Mouse (Mus musculus) forebrain, postnatal 0 days (tissue): Measurements from ENCODE around the gene Chrnb2. TPM values are rescaled to one million over a fixed set of nuclear protein-coding genes. Genes with fewer than 3 reads are reported as not detected.
A peak's percentile ranks its signal among the peaks of the same experiment; 100 is the strongest.

Experiments
- ATAC-seq: fragments of 200-750 bp; cut with Nextera tagmentation; 2 replicates; pipeline ENCODE4 v1.8.0; 2017; ENCODE audit warnings: mild to moderate bottlenecking, moderate library complexity
- DNase-seq: peaks from one replicate; pipeline ENCODE4 v3.0.0-alpha.2; 2015
- H3K27ac ChIP-seq: fragments of 300-500 bp; sonication (generic); 2 replicates; pipeline ENCODE4 v1.5.1; 2014; ENCODE audit warnings: low read depth, mild to moderate bottlenecking, antibody characterized with exemption, low read length, moderate library complexity, mixed read lengths
- H3K27me3 ChIP-seq: fragments of 300-500 bp; sonication (generic); 2 replicates; pipeline ENCODE4 v1.6.1; 2014; ENCODE audit warnings: mild to moderate bottlenecking, low read length, mixed read lengths; ENCODE audit not compliant: insufficient read depth
- H3K36me3 ChIP-seq: fragments of 300-500 bp; sonication (generic); 2 replicates; pipeline ENCODE4 v1.6.1; 2014; ENCODE audit warnings: mild to moderate bottlenecking, moderate library complexity; ENCODE audit not compliant: insufficient read depth
- H3K4me1 ChIP-seq: fragments of 300-500 bp; sonication (generic); 2 replicates; pipeline ENCODE4 v1.6.1; 2014; ENCODE audit warnings: antibody characterized with exemption; ENCODE audit not compliant: insufficient read depth
- H3K4me2 ChIP-seq: fragments of 300-500 bp; sonication (generic); 2 replicates; pipeline ENCODE4 v1.6.1; 2014; ENCODE audit warnings: low read depth, mild to moderate bottlenecking, moderate library complexity
- H3K4me3 ChIP-seq: fragments of 300-500 bp; sonication (generic); 2 replicates; pipeline ENCODE4 v1.5.1; 2014; ENCODE audit warnings: low read depth, low read length, mixed read lengths
- H3K9ac ChIP-seq: fragments of 300-500 bp; sonication (generic); 2 replicates; pipeline ENCODE4 v1.6.1; 2014; ENCODE audit warnings: mild to moderate bottlenecking
- H3K9me3 ChIP-seq: fragments of 300-500 bp; sonication (generic); 2 replicates; pipeline ENCODE4 v1.6.1; 2016; ENCODE audit warnings: low read length
- CTCF ChIP-seq: sonication (generic); IDR thresholded peaks from 2 replicates; pipeline ENCODE4 v1.5.1; 2016; ENCODE audit warnings: antibody characterized with exemption, control low read depth, low read depth
- WGBS: fragments of 180-500 bp; shearing (Covaris S2); extraction: QIAGEN DNeasy Blood & Tissue Kit; methylation state at CpG from one replicate; pipeline ENCODE4 v1.1.7; 2014; 5-methylcytosine and 5-hydroxymethylcytosine counted together
- polyA plus RNA-seq: library from polyadenylated mRNA; unstranded; fragments of >200 nt; fragmentation: Nextera tagmentation; extraction: Ambion mirVana; gene quantifications from 2 replicates; pipeline ENCODE4 v1.2.1, GENCODE M21; 2015
- total RNA-seq: library from RNA; depleted of rRNA; stranded (reverse); fragments of >200 nt; gene quantifications from 2 replicates; pipeline ENCODE4 v1.2.3, GENCODE M21; 2014

The Chrnb2 gene
- total and polyA plus RNA-seq, 2 experiments from 2014 or later: 17.3 to 41.9 TPM

DNA sequence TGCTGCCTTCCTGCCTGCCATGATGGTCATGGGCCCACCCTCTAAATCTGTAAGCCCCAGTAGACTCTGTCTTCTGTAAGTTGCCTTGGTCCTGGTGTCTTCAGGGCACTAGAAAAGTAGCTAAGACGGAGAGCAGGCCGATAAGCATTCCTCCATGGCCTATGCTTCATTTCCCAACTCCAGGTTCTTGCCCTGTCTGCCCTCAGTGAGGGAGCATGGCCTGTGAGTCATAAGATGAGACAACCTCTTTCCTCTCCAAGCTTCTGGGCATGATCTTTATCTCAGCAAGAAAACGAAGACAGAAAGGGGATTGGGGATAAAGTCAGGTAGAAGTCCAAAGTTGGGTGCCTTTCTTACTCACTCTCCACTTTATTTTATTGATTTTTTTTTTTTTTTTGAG, 34.1 kb upstream of the Chrnb2 start:
- ATAC-seq: no peak
- H3K9ac ChIP-seq: no peak overlapping the region
- H3K4me2 ChIP-seq: no peak overlapping the region
- no peaks in the 10 kb centered on the region for H3K4me1 ChIP-seq
- no peak for TF ChIP-seq CTCF
- H3K27me3 ChIP-seq: no peaks in the 10 kb centered on the region
- H3K36me3 ChIP-seq: no peaks in the 10 kb centered on the region
- no peak overlapping the region for H3K27ac ChIP-seq
- 86% methylated on average over 3 of the region's 3 CpGs for WGBS
- H3K4me3 ChIP-seq: no peak overlapping the region
- H3K9me3 ChIP-seq: no peaks in the 10 kb centered on the region
- DNase-seq: no peak

- H3K4me1 ChIP-seq: no peaks in the 10 kb centered on the region
- 68% methylated on average over 4 of the region's 4 CpGs for WGBS
- no peak overlapping the region for H3K27ac ChIP-seq
- H3K9ac ChIP-seq: no peak overlapping the region
- ATAC-seq (no peak), DNase-seq (no peak)
- H3K4me2 ChIP-seq: no peak overlapping the region
- no peaks in the 10 kb centered on the region for H3K27me3 ChIP-seq
- no peaks in the 10 kb centered on the region for H3K9me3 ChIP-seq
- TF ChIP-seq CTCF: no peak
- H3K4me3 ChIP-seq: no peak overlapping the region
- H3K36me3 ChIP-seq: no peaks in the 10 kb centered on the region
Observed at GRCm38 (mm10) chr3:89796358-89796757, 31.9 kb upstream of the Chrnb2 start.

- H3K9ac ChIP-seq: no peak overlapping the region
- H3K27ac ChIP-seq: no peak overlapping the region
- WGBS: 67% methylated on average over 5 of the region's 5 CpGs
- H3K9me3 ChIP-seq: no peaks in the 10 kb centered on the region
- no peaks in the 10 kb centered on the region for H3K36me3 ChIP-seq
- DNase-seq (no peak), ATAC-seq (no peak)
- no peak overlapping the region for H3K4me2 ChIP-seq
- peak; percentile 18; the same call in 1 of the 2 replicates for TF ChIP-seq CTCF
- H3K4me1 ChIP-seq: no peaks in the 10 kb centered on the region
- no peaks in the 10 kb centered on the region for H3K27me3 ChIP-seq
- no peak overlapping the region for H3K4me3 ChIP-seq
Observed at GRCm38 (mm10) chr3:89795746-89796145, 31.3 kb upstream of the Chrnb2 start.

GRCm38 (mm10) chr3:89794616-89795015, 30.2 kb upstream of the Chrnb2 start:
- Histone ChIP-seq H3K4me1 (no peaks in the 10 kb centered on the region), H3K9me3 (no peaks in the 10 kb centered on the region), H3K9ac (no peak overlapping the region), H3K36me3 (no peaks in the 10 kb centered on the region), H3K27ac (no peak overlapping the region), H3K4me2 (no peak overlapping the region), H3K4me3 (no peak overlapping the region), H3K27me3 (no peaks in the 10 kb centered on the region)
- DNase-seq (no peak), ATAC-seq (no peak)
- WGBS: 47% methylated on average over 2 of the region's 2 CpGs
- no peak for TF ChIP-seq CTCF

- no peak for DNase-seq
- Histone ChIP-seq H3K27me3 (no peaks in the 10 kb centered on the region), H3K4me3 (no peak overlapping the region), H3K9me3 (no peaks in the 10 kb centered on the region), H3K4me2 (no peak overlapping the region), H3K27ac (no peak overlapping the region), H3K9ac (no peak overlapping the region), H3K4me1 (no peaks in the 10 kb centered on the region), H3K36me3 (peaks cover 3% of the 10 kb centered on the region; the same call in 1 of the 2 replicates)
- WGBS: 61% methylated on average over 16 of the region's 16 CpGs
- ATAC-seq: no peak; the same call in 1 of the 2 replicates
- TF ChIP-seq CTCF: peak; percentile 18; the same call in 1 of the 2 replicates
Observed at GRCm38 (mm10) chr3:89788680-89789352, 24.4 kb upstream of the Chrnb2 start.

GRCm38 (mm10) chr3:89786275-89786674, 21.8 kb upstream of the Chrnb2 start:
- Histone ChIP-seq H3K4me2 (no peak overlapping the region), H3K27me3 (no peaks in the 10 kb centered on the region), H3K9me3 (no peaks in the 10 kb centered on the region), H3K9ac (no peak overlapping the region), H3K27ac (no peak overlapping the region), H3K36me3 (peaks cover 27% of the 10 kb centered on the region), H3K4me3 (no peak overlapping the region), H3K4me1 (no peaks in the 10 kb centered on the region)
- WGBS: 85% methylated on average over 6 of the region's 6 CpGs
- ATAC-seq (no peak), DNase-seq (no peak)
- no peak for TF ChIP-seq CTCF

DNA sequence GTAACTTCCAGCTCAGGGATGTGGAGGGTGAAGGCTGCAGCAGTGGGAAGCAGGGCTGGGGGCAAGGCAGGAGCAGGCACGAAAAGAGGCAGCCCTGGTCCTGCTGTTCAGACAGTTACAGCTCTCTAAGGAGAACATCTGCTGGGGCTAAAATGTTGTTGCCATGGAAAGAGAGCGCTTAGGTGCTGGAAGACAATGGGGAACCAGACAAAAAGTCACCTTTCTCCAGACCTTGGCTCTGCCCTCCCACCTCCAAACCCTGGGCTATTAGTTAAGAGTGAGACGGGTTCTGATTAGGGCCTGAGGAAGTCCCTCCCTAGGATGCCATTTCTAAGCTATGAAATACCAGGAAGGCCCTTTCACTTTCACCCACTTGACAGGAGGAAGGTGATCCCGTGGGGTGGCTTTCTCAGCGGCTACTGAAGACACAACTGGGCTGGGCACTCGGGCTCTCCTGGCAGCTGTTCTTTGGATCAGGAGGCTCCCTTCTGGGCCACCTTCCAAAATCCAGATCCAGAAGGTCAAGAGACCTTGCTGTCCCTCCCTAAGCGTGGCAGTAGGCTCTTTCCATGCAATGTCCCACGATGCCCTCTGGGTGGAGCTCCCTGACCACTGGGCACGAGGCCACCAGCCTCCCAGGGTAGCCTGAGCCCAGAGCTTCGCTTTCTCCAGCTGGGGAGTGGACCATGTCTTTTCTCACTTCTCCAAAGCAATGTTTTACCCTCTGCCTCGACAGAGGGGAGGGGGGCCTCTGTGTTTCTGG, 20.7 kb upstream of the Chrnb2 start:
- ATAC-seq (peak; percentile 64; the same call in 1 of the 2 replicates), DNase-seq (peak; percentile 59)
- no peaks in the 10 kb centered on the region for H3K4me1 ChIP-seq
- no peak overlapping the region for H3K27ac ChIP-seq
- 18% methylated on average over 11 of the region's 11 CpGs for WGBS
- no peak overlapping the region for H3K9ac ChIP-seq
- no peaks in the 10 kb centered on the region for H3K9me3 ChIP-seq
- H3K4me3 ChIP-seq: no peak overlapping the region
- peaks cover 38% of the 10 kb centered on the region for H3K36me3 ChIP-seq
- peak; percentile 76 for TF ChIP-seq CTCF
- no peaks in the 10 kb centered on the region for H3K27me3 ChIP-seq
- no peak overlapping the region for H3K4me2 ChIP-seq
